Mouse (Mus musculus): ENCODE data around the gene Gnl1. TPM values are rescaled to one million over a fixed set of nuclear protein-coding genes. Genes with fewer than 3 reads are reported as not detected.
"Not testable (repeated sequence)": the region's sequence is repeated elsewhere in the genome, so short reads cannot be mapped to it uniquely, and the experiment has no call there.

The Gnl1 gene
- polyA plus RNA-seq, 1 experiment from 2014 or later = 59.7 TPM

- H3K9me3 ChIP-seq (replicated peaks) = no peaks in the 10 kb centered on the region
- no peak overlapping the region for H3K4me3 ChIP-seq
- H3K4me1 ChIP-seq = peaks cover 23% of the 10 kb centered on the region
- WGBS = 91% methylated on average over 6 of the region's 6 CpGs
- no peaks in the 10 kb centered on the region for H3K27me3 ChIP-seq (ENCODE audit: low read depth, poor library complexity, severe bottlenecking)
- H3K36me3 ChIP-seq = peaks cover 4% of the 10 kb centered on the region; the same call in 1 of the 2 replicates
- no peak for DNase-seq (ENCODE audit: low spot score)
- H3K27ac ChIP-seq (replicated peaks) = no peak overlapping the region
These were observed 19.1 kb downstream of the Gnl1 start for GRCm38 (mm10) chr17:35998545-35999305.

GRCm38 (mm10) chr17:35999356-35999755, 19.7 kb downstream of the Gnl1 start:
- Histone ChIP-seq H3K36me3 (peaks cover 4% of the 10 kb centered on the region; the same call in 1 of the 2 replicates), H3K4me1 (peaks cover 23% of the 10 kb centered on the region), H3K27me3 (ENCODE audit: low read depth, poor library complexity, severe bottlenecking) (no peaks in the 10 kb centered on the region), H3K27ac (replicated peaks) (no peak overlapping the region), H3K4me3 (no peak overlapping the region), H3K9me3 (replicated peaks) (no peaks in the 10 kb centered on the region)
- 92% methylated on average over 7 of the region's 7 CpGs for WGBS
- DNase-seq (ENCODE audit: low spot score) = no peak

GRCm38 (mm10) chr17:36000349-36000748, 20.7 kb downstream of the Gnl1 start:
- peaks cover 10% of the 10 kb centered on the region; the same call in 1 of the 2 replicates for H3K36me3 ChIP-seq
- no peaks in the 10 kb centered on the region for H3K9me3 ChIP-seq (replicated peaks)
- no peak overlapping the region for H3K4me3 ChIP-seq
- WGBS = 90% methylated on average over 4 of the region's 4 CpGs
- no peak for DNase-seq (ENCODE audit: low spot score)
- H3K27ac ChIP-seq (replicated peaks) = no peak overlapping the region
- H3K4me1 ChIP-seq = peaks cover 17% of the 10 kb centered on the region
- H3K27me3 ChIP-seq (ENCODE audit: low read depth, poor library complexity, severe bottlenecking) = no peaks in the 10 kb centered on the region

DNA sequence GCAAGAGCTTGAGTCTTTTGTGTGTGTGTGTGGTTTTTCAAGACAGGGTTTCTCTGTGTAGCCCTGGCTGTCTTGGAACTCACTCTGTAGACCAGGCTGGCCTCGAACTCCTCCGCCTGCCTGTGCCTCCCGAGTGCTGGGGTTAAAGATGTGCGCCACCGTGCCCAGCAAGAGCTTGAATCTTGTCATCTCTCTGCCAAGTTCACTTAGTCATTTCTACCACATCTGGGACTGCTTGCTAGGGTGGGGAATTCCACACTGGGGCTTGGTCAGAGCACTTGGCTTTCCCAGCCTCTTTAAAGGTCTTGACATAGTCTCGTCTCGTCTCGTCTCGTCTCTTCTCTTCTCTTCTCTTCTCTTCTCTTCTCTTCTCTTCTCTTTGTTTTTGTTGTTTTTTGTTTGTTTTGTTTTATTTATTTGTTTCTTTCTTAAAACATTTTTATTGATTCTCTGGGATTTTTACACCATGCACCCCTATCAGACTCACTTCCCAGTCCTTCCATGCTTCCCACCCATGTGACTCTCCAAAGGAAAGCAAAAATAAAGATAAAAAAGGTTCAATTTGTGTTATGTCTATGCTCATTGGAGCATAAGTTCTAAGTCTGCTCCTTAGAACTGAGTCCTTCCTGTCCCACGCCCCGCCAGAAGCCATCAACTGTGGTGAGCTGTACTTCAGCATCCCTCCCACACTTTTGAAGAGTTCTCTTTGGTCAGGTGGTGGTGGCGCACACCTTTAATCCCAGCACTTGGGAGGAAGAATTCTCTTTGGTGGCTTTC, 21.7 kb downstream of the Gnl1 start:
- no peak for DNase-seq (ENCODE audit: low spot score)
- Histone ChIP-seq H3K27ac (replicated peaks) (no peak overlapping the region), H3K9me3 (replicated peaks) (peaks cover 7% of the 10 kb centered on the region), H3K36me3 (peaks cover 20% of the 10 kb centered on the region), H3K4me3 (no peak overlapping the region), H3K27me3 (ENCODE audit: low read depth, poor library complexity, severe bottlenecking) (no peaks in the 10 kb centered on the region), H3K4me1 (peaks cover 10% of the 10 kb centered on the region)
- 98% methylated on average over 12 of the region's 12 CpGs for WGBS

DNA sequence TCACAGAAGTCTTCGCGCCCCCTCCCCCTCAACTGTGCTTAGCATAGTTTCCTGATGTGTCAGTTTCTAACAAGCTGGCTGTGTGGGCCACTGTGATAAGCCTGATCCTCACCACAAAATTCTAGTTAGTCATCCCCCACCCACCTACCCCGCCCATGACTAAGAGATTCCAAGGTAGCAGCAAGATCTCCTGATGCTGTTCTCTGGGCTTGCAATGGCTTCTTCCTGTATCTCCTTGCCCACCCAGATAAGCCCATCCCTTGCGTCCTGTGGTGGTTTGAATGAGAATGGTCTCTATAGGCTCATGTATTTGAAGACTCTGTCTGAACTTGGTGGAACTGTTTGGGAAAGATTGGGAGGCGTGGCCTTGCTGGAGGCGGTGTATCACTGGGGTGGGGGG, 22.3 kb downstream of the Gnl1 start:
- no peak overlapping the region for H3K27ac ChIP-seq (replicated peaks)
- WGBS = 93% methylated on average over 6 of the region's 6 CpGs
- no peak for DNase-seq (ENCODE audit: low spot score)
- peaks cover 14% of the 10 kb centered on the region for H3K9me3 ChIP-seq (replicated peaks)
- H3K27me3 ChIP-seq (ENCODE audit: low read depth, poor library complexity, severe bottlenecking) = no peaks in the 10 kb centered on the region
- H3K4me3 ChIP-seq = no peak overlapping the region
- peaks cover 26% of the 10 kb centered on the region for H3K36me3 ChIP-seq
- peaks cover 8% of the 10 kb centered on the region for H3K4me1 ChIP-seq

DNA sequence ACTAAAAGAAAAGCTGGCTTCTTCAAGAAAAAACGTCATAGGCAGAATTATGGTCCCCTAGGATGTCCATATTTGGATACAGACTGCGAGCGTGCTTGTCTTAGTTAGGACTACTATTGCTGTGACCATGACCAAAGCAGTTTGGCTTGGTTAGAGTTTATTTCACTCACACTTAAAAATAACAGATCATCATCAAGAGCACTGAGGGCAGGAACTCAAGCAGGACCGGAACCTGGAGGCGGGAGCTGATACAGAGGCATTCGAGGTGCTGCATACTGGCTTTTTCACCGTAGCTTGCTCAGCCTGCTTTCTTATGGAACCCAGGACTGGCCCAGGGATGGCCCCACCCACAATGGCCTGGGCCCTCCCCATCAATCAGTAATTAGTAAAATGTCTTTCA, 23.7 kb downstream of the Gnl1 start:
- WGBS = 93% methylated on average over 7 of the region's 7 CpGs

DNA sequence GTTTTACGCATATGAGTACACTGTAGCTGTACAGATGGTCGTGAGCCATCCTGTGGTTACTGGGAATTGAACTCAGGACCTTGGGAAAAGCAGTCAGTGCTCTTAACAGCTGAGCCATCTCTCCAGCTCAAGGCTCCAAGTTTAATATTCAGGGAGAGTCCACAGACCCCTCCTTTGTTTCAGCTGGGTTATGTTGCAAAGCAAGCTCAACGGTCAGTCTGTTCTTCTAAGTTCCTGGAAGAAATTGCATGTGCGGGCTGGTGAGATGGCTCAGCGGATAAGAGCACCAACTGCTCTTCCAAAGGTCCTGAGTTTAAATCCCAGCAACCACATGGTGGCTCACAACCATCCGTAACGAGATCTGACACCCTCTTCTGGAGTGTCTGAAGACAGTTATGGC, 24.8 kb downstream of the Gnl1 start:
- H3K27me3 ChIP-seq (ENCODE audit: low read depth, poor library complexity, severe bottlenecking); H3K4me1 ChIP-seq; H3K4me3 ChIP-seq; DNase-seq (ENCODE audit: low spot score); H3K27ac ChIP-seq (replicated peaks): not testable (repeated sequence)
- peaks cover 14% of the 10 kb centered on the region for H3K9me3 ChIP-seq (replicated peaks)
- peaks cover 27% of the 10 kb centered on the region for H3K36me3 ChIP-seq
- 96% methylated on average over 7 of the region's 7 CpGs for WGBS

More for the DNA sequence above, 23.7 kb downstream of the Gnl1 start:
- Histone ChIP-seq H3K4me3 (no peak overlapping the region), H3K9me3 (replicated peaks) (peaks cover 14% of the 10 kb centered on the region), H3K27ac (replicated peaks) (no peak overlapping the region), H3K27me3 (ENCODE audit: low read depth, poor library complexity, severe bottlenecking) (no peaks in the 10 kb centered on the region), H3K36me3 (peaks cover 27% of the 10 kb centered on the region), H3K4me1 (no peaks in the 10 kb centered on the region)
- no peak for DNase-seq (ENCODE audit: low spot score)

- Histone ChIP-seq H3K27ac (replicated peaks) (no peak overlapping the region), H3K27me3 (ENCODE audit: low read depth, poor library complexity, severe bottlenecking) (no peaks in the 10 kb centered on the region), H3K36me3 (peaks cover 20% of the 10 kb centered on the region), H3K4me1 (no peaks in the 10 kb centered on the region), H3K9me3 (replicated peaks) (no peaks in the 10 kb centered on the region; the same call in 1 of the 2 replicates), H3K4me3 (no peak overlapping the region)
- 94% methylated on average over 5 of the region's 5 CpGs for WGBS
- no peak for DNase-seq (ENCODE audit: low spot score)
These were observed 35.3 kb downstream of the Gnl1 start for GRCm38 (mm10) chr17:36014977-36015376.

- peaks cover 20% of the 10 kb centered on the region for H3K36me3 ChIP-seq
- 95% methylated on average over 5 of the region's 5 CpGs for WGBS
- no peak for DNase-seq (ENCODE audit: low spot score)
These were observed 37.4 kb downstream of the Gnl1 start for GRCm38 (mm10) chr17:36017046-36017445.

GRCm38 (mm10) chr17:36018979-36019378, 39.3 kb downstream of the Gnl1 start:
- H3K4me1 ChIP-seq = peaks cover 12% of the 10 kb centered on the region
- H3K4me3 ChIP-seq = no peak overlapping the region
- no peaks in the 10 kb centered on the region for H3K27me3 ChIP-seq (ENCODE audit: low read depth, poor library complexity, severe bottlenecking)
- no peaks in the 10 kb centered on the region; the same call in 1 of the 2 replicates for H3K9me3 ChIP-seq (replicated peaks)
- H3K27ac ChIP-seq (replicated peaks) = no peak overlapping the region
- WGBS = 73% methylated on average over 2 of the region's 2 CpGs
- peaks cover 19% of the 10 kb centered on the region for H3K36me3 ChIP-seq
- DNase-seq (ENCODE audit: low spot score) = no peak

More at GRCm38 (mm10) chr17:36017046-36017445, 37.4 kb downstream of the Gnl1 start:
- no peak overlapping the region for H3K4me3 ChIP-seq
- H3K27ac ChIP-seq (replicated peaks) = no peak overlapping the region
- no peaks in the 10 kb centered on the region for H3K27me3 ChIP-seq (ENCODE audit: low read depth, poor library complexity, severe bottlenecking)
- peaks cover 12% of the 10 kb centered on the region for H3K4me1 ChIP-seq
- H3K9me3 ChIP-seq (replicated peaks) = no peaks in the 10 kb centered on the region; the same call in 1 of the 2 replicates

DNA sequence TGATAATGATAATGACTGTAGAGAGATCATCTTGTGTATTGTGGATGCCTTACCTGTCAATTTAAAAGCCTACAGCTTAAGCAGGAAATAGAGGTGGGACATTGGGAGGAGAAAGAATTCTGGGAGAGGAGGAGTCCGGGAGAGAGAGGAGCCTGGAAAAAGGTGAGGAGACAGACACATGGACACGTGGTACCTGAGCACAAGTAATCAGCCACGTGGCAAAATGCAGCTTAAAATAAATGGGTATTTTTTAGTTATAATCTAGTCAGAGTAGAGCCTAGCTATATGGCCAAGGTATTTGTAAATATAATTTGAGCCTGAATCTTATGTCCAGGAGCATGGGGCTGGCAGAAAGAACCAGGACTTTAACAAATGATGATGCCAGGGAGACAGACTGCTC, 39.9 kb downstream of the Gnl1 start:
- no peak overlapping the region for H3K27ac ChIP-seq (replicated peaks)
- 76% methylated on average over 3 of the region's 3 CpGs for WGBS

DNA sequence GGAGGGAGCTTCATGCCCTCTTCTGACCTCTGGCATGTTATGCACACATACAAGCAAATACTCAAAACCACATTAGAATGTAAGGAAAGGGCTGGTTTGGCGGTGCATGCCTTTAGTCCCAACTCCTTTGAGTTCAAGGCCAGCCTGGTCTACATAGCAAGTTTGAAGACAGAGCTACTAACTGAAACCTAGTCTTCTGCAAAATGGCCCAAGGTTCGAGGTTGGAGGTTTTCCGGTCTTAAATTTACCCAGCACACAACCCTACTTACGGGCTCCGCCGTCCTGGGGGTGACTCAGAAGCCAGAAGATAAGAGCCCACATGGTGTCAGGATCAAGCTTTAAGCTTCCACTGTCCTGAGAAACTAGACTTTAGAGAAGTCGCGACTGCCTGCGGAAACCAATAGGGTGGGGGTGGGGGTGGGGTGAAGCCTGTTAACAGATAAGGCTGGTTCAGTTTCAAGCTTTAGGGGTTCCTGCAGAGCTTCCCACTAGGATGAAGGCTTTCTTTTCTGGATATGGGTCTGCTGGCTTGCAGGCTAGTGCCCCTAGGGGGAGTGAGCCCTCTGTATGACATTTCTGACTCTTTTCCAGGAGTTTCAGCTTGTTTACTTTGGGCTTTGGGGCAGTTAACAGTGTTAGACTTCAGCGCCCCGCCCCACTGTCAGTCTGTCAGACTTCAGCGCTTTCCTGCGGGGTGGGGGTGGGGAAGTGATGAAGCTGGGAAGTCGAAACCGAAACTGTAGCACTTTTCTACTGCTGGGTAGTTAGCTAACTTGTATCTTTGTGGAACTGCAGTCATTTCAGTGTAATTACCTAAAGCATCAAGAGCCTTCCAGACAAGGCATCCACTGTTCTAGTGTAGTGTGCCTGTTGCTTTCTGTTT, 40.8 kb downstream of the Gnl1 start, which contains the start of gene H2-T24:
Gene H2-T24, minus strand, starts transcription at position 370 of the 883 bp plus-strand sequence.
- peak; percentile 35 for DNase-seq (ENCODE audit: low spot score)
- Histone ChIP-seq H3K36me3 (peaks cover 5% of the 10 kb centered on the region), H3K27me3 (ENCODE audit: low read depth, poor library complexity, severe bottlenecking) (no peaks in the 10 kb centered on the region), H3K4me1 (peaks cover 14% of the 10 kb centered on the region), H3K9me3 (replicated peaks) (no peaks in the 10 kb centered on the region), H3K4me3 (peak within 1 kb of the TSS; percentile 17; the same call in 1 of the 2 replicates), H3K27ac (replicated peaks) (peak within 1 kb of the TSS; percentile 42; the same call in 1 of the 2 replicates)
- 43% methylated on average over 15 of the region's 15 CpGs for WGBS

More for the DNA sequence above, 39.9 kb downstream of the Gnl1 start:
- no peaks in the 10 kb centered on the region; the same call in 1 of the 2 replicates for H3K9me3 ChIP-seq (replicated peaks)
- no peaks in the 10 kb centered on the region for H3K27me3 ChIP-seq (ENCODE audit: low read depth, poor library complexity, severe bottlenecking)
- no peak for DNase-seq (ENCODE audit: low spot score)
- no peak overlapping the region for H3K4me3 ChIP-seq
- H3K4me1 ChIP-seq = peaks cover 12% of the 10 kb centered on the region
- peaks cover 14% of the 10 kb centered on the region for H3K36me3 ChIP-seq

Measured in midbrain, embryonic 10.5 days (tissue).